Mouse (Mus musculus) cerebellum, adult 9-11 months (tissue): ENCODE measurements around the gene 4933428G20Rik.

Source experiments
- DNase-seq: peaks from one replicate; pipeline ENCODE4 v3.0.0; 2022

Gene 4933428G20Rik

GRCm38 (mm10) chr11:97502846-97503245 is 2.7 kb upstream of the 4933428G20Rik start:
- DNase-seq, result no peak

- DNase-seq, result no peak
These were observed 2.2 kb upstream of the 4933428G20Rik start for GRCm38 (mm10) chr11:97502383-97502782.

- peak; percentile 26 for DNase-seq
These were observed 744 bp upstream of the 4933428G20Rik start for GRCm38 (mm10) chr11:97500720-97501448.

GRCm38 (mm10) chr11:97497543-97497942 is 2.6 kb downstream of the 4933428G20Rik start:
- DNase-seq, result no peak

- DNase-seq, result no peak
These were observed 7.3 kb downstream of the 4933428G20Rik start for GRCm38 (mm10) chr11:97492836-97493235.

- DNase-seq, result no peak
These were observed 8.5 kb downstream of the 4933428G20Rik start for GRCm38 (mm10) chr11:97491640-97492039.

GRCm38 (mm10) chr11:97489589-97490324 is 10.4 kb downstream of the 4933428G20Rik start:
- peak; percentile 72 for DNase-seq

- no peak for DNase-seq
These were observed 12.5 kb downstream of the 4933428G20Rik start for GRCm38 (mm10) chr11:97487656-97488055.

GRCm38 (mm10) chr11:97485661-97486060 is 14.5 kb downstream of the 4933428G20Rik start:
- DNase-seq, result no peak

GRCm38 (mm10) chr11:97479824-97480223 is 20.3 kb downstream of the 4933428G20Rik start:
- DNase-seq, result no peak

- DNase-seq, result no peak
These were observed 21.1 kb downstream of the 4933428G20Rik start for GRCm38 (mm10) chr11:97479085-97479484.

- no peak for DNase-seq
These were observed 21.8 kb downstream of the 4933428G20Rik start for GRCm38 (mm10) chr11:97478345-97478744.

GRCm38 (mm10) chr11:97477431-97477830 is 22.7 kb downstream of the 4933428G20Rik start:
- peak; percentile 69 for DNase-seq

GRCm38 (mm10) chr11:97476334-97477095 is 23.6 kb downstream of the 4933428G20Rik start:
- DNase-seq, result peak; percentile 79

- no peak for DNase-seq
These were observed 28.9 kb downstream of the 4933428G20Rik start for GRCm38 (mm10) chr11:97471276-97471675.

GRCm38 (mm10) chr11:97469828-97470227 is 30.3 kb downstream of the 4933428G20Rik start:
- peak; percentile 45 for DNase-seq

GRCm38 (mm10) chr11:97468639-97469287 is 31.4 kb downstream of the 4933428G20Rik start:
- peak; percentile 87 for DNase-seq

- DNase-seq, result peak; percentile 96
These were observed 33.5 kb downstream of the 4933428G20Rik start for GRCm38 (mm10) chr11:97466444-97467160.

GRCm38 (mm10) chr11:97465957-97466356 is 34.2 kb downstream of the 4933428G20Rik start:
- DNase-seq, result peak; percentile 70

- no peak for DNase-seq
These were observed 36.1 kb downstream of the 4933428G20Rik start for GRCm38 (mm10) chr11:97463991-97464390.

- DNase-seq, result no peak
These were observed 37.0 kb downstream of the 4933428G20Rik start for GRCm38 (mm10) chr11:97463166-97463565.

- no peak for DNase-seq
These were observed 37.6 kb downstream of the 4933428G20Rik start for GRCm38 (mm10) chr11:97462538-97462937.
